ENCODE assay signal across 8 mouse cellular contexts in genomic region chr5:122529316-122529715, GRCm38 (mm10). TPM values are rescaled to one million over a fixed set of nuclear protein-coding genes. Genes with fewer than 3 reads are reported as not detected.
DNase-seq lines count a peak whose midpoint lies in the region; ATAC-seq and TF ChIP-seq lines count a peak whose summit lies in the region.

No protein-coding gene starts in this region.

- no peak for TF ChIP-seq POLR2A in limb, embryonic 14.5 days (IDR thresholded peaks at IDR 0.05; ENCODE audit: borderline replicate concordance, extremely low read depth, insufficient read depth, insufficient read length)

- H3K4me3 ChIP-seq in liver, embryonic 16.5 days (ENCODE audit: low read depth, low read length), result no peak overlapping the region
- H3K4me3 ChIP-seq in liver, embryonic 11.5 days (ENCODE audit: low read depth, low read length), result no peak overlapping the region
- H3K4me3 ChIP-seq in hindbrain, embryonic 14.5 days (replicated peaks; ENCODE audit: low read length), result no peak overlapping the region
- H3K4me3 ChIP-seq in limb, embryonic 14.5 days (replicated peaks; ENCODE audit: low read length), result no peak overlapping the region
- no peak overlapping the region for H3K4me3 ChIP-seq in stomach, postnatal 0 days (ENCODE audit: low read depth, low read length)

- peaks cover 5% of the 10 kb centered on the region; the same call in 1 of the 2 replicates for H3K4me1 ChIP-seq in liver, embryonic 16.5 days (ENCODE audit: control insufficient read depth, low read depth, low read length)
- peaks cover 20% of the 10 kb centered on the region for H3K4me1 ChIP-seq in liver, embryonic 11.5 days (replicated peaks; ENCODE audit: control insufficient read depth, insufficient read depth, low read length)
- H3K4me1 ChIP-seq in hindbrain, embryonic 14.5 days (replicated peaks; ENCODE audit: control insufficient read depth, insufficient read depth, low read length), result no peaks in the 10 kb centered on the region
- H3K4me1 ChIP-seq in limb, embryonic 14.5 days (ENCODE audit: control insufficient read depth, insufficient read depth, low read length), result peaks cover 35% of the 10 kb centered on the region
- H3K4me1 ChIP-seq in stomach, postnatal 0 days (replicated peaks; ENCODE audit: control insufficient read depth, insufficient read depth), result peaks cover 44% of the 10 kb centered on the region

- TF ChIP-seq CTCF in stomach, postnatal 0 days (IDR thresholded peaks at IDR 0.05; ENCODE audit: low read depth), result no peak

- H3K27me3 ChIP-seq in liver, embryonic 16.5 days (ENCODE audit: control insufficient read depth, insufficient read depth, low read depth, low read length), result no peaks in the 10 kb centered on the region
- H3K27me3 ChIP-seq in liver, embryonic 11.5 days (replicated peaks; ENCODE audit: control insufficient read depth, insufficient read depth, low read length), result no peaks in the 10 kb centered on the region
- H3K27me3 ChIP-seq in hindbrain, embryonic 14.5 days (ENCODE audit: control insufficient read depth, insufficient read depth, low read length), result no peaks in the 10 kb centered on the region
- no peaks in the 10 kb centered on the region for H3K27me3 ChIP-seq in limb, embryonic 14.5 days (ENCODE audit: control insufficient read depth, insufficient read depth, low read length)
- H3K27me3 ChIP-seq in stomach, postnatal 0 days (ENCODE audit: control insufficient read depth, insufficient read depth, low read length), result no peaks in the 10 kb centered on the region

- no peak for DNase-seq in liver, embryonic 11.5 days (ENCODE audit: low spot score)
- peak; percentile 93 for DNase-seq in fibroblast of lung, adult 2 months (ENCODE audit: low read depth)
- no peak for DNase-seq in hindbrain, embryonic 14.5 days (ENCODE audit: low spot score)
- peak; percentile 63 for DNase-seq in limb, embryonic 14.5 days (ENCODE audit: low spot score)
- DNase-seq in stomach, postnatal 0 days (ENCODE audit: low spot score), result peak; percentile 67
- no peak for DNase-seq in spleen, postnatal 10 days (ENCODE audit: low spot score in 2 of 2)
- no peak for DNase-seq in embryo, embryonic 9.5 days (ENCODE audit: extremely low spot score)

- no peak overlapping the region for H3K4me2 ChIP-seq in liver, embryonic 16.5 days (ENCODE audit: low read depth, low read length)
- H3K4me2 ChIP-seq in liver, embryonic 11.5 days, result no peak overlapping the region
- no peak overlapping the region for H3K4me2 ChIP-seq in hindbrain, embryonic 14.5 days (replicated peaks)
- no peak overlapping the region for H3K4me2 ChIP-seq in limb, embryonic 14.5 days (replicated peaks; ENCODE audit: low read depth, low read length, severe bottlenecking)
- H3K4me2 ChIP-seq in stomach, postnatal 0 days (replicated peaks; ENCODE audit: low read depth), result no peak overlapping the region

- ATAC-seq in liver, embryonic 16.5 days (ENCODE audit: low read depth), result no peak
- no peak for ATAC-seq in liver, embryonic 11.5 days (replicated peaks; ENCODE audit: low FRiP score)
- ATAC-seq in hindbrain, embryonic 14.5 days (ENCODE audit: low FRiP score), result no peak
- peak; percentile 53; the same call in 1 of the 2 replicates for ATAC-seq in limb, embryonic 14.5 days (ENCODE audit: low FRiP score, low read depth)
- ATAC-seq in stomach, postnatal 0 days (ENCODE audit: low FRiP score, low TSS enrichment), result 0 out of 2 replicates have a peak, but pooled peaks have one; percentile 20

- WGBS in liver, embryonic 16.5 days (ENCODE audit: insufficient replicate concordance), result 49% methylated on average over 3 of the region's 3 CpGs
- WGBS in liver, embryonic 11.5 days, result 73% methylated on average over 3 of the region's 3 CpGs
- WGBS in hindbrain, embryonic 14.5 days, result 58% methylated on average over 3 of the region's 3 CpGs
- 40% methylated on average over 3 of the region's 3 CpGs for WGBS in limb, embryonic 14.5 days
- 24% methylated on average over 3 of the region's 3 CpGs for WGBS in stomach, postnatal 0 days

- no peak for TF ChIP-seq EP300 in stomach, postnatal 0 days (optimal IDR thresholded peaks at IDR 0.05)

- H3K36me3 ChIP-seq in liver, embryonic 16.5 days (ENCODE audit: control insufficient read depth, insufficient read depth), result no peaks in the 10 kb centered on the region
- no peaks in the 10 kb centered on the region for H3K36me3 ChIP-seq in liver, embryonic 11.5 days (ENCODE audit: control insufficient read depth, insufficient read depth, low read length)
- 0 out of 2 replicates have a peak, but pooled peaks cover 4% of the 10 kb centered on the region for H3K36me3 ChIP-seq in hindbrain, embryonic 14.5 days (replicated peaks; ENCODE audit: control insufficient read depth, insufficient read depth)
- H3K36me3 ChIP-seq in limb, embryonic 14.5 days (ENCODE audit: control insufficient read depth, insufficient read depth, low read length), result no peaks in the 10 kb centered on the region
- no peaks in the 10 kb centered on the region for H3K36me3 ChIP-seq in stomach, postnatal 0 days (ENCODE audit: control insufficient read depth, insufficient read depth, low read length)

- peak overlapping the region; percentile 37; the same call in 1 of the 2 replicates for H3K27ac ChIP-seq in liver, embryonic 16.5 days (ENCODE audit: low read length)
- H3K27ac ChIP-seq in liver, embryonic 11.5 days (ENCODE audit: low read depth, low read length), result no peak overlapping the region; the same call in 1 of the 2 replicates
- 0 out of 2 replicates have a peak overlapping the region, but pooled peaks have one; percentile 21 for H3K27ac ChIP-seq in hindbrain, embryonic 14.5 days
- H3K27ac ChIP-seq in limb, embryonic 14.5 days (replicated peaks; ENCODE audit: low read depth, low read length), result peak overlapping the region; percentile 82; the same call in 1 of the 2 replicates
- peak overlapping the region; percentile 96 for H3K27ac ChIP-seq in stomach, postnatal 0 days (replicated peaks)

- no peaks in the 10 kb centered on the region for H3K9me3 ChIP-seq in liver, embryonic 16.5 days (replicated peaks; ENCODE audit: control insufficient read depth, low read length)
- H3K9me3 ChIP-seq in liver, embryonic 11.5 days (ENCODE audit: control insufficient read depth, low read length), result no peaks in the 10 kb centered on the region
- no peaks in the 10 kb centered on the region for H3K9me3 ChIP-seq in hindbrain, embryonic 14.5 days (ENCODE audit: control insufficient read depth, low read length)
- no peaks in the 10 kb centered on the region for H3K9me3 ChIP-seq in limb, embryonic 14.5 days (ENCODE audit: control insufficient read depth, low read length)
- no peaks in the 10 kb centered on the region for H3K9me3 ChIP-seq in stomach, postnatal 0 days (ENCODE audit: control insufficient read depth, low read length)

- no peak overlapping the region for H3K9ac ChIP-seq in liver, embryonic 16.5 days (ENCODE audit: low read depth, low read length)
- no peak overlapping the region for H3K9ac ChIP-seq in liver, embryonic 11.5 days (ENCODE audit: low read depth, low read length)
- H3K9ac ChIP-seq in hindbrain, embryonic 14.5 days, result no peak overlapping the region
- H3K9ac ChIP-seq in limb, embryonic 14.5 days (ENCODE audit: low read depth, low read length, severe bottlenecking), result no peak overlapping the region
- peak overlapping the region; percentile 23; the same call in 1 of the 2 replicates for H3K9ac ChIP-seq in stomach, postnatal 0 days (ENCODE audit: low read length)

RNA-seq across cellular contexts. Expression of gene Atp2a2, which starts 27.3 kb away (rescaled TPM):
- 10.0 and 11.3 TPM in 2 replicates for polyA plus RNA-seq in liver, embryonic 16.5 days (2015; fragmentation: Nextera tagmentation; extraction: Ambion mirVana)
- polyA plus RNA-seq in liver, embryonic 11.5 days (2014; fragmentation: Nextera tagmentation; extraction: Ambion mirVana), result 45.2 and 46.8 TPM in 2 replicates
- polyA plus RNA-seq in hindbrain, embryonic 14.5 days (2014; fragmentation: Nextera tagmentation; extraction: Ambion mirVana), result 74.1 and 74.7 TPM in 2 replicates
- polyA plus RNA-seq in limb, embryonic 14.5 days (2012; rRNA removed), result 96.7 and 99.0 TPM in 2 replicates
- polyA plus RNA-seq in limb, embryonic 14.5 days (2014; fragmentation: Nextera tagmentation; extraction: Ambion mirVana), result 36.5 and 39.7 TPM in 2 replicates
- polyA plus RNA-seq in stomach, postnatal 0 days (2015; fragmentation: Nextera tagmentation; extraction: Ambion mirVana), result 24.0 and 27.0 TPM in 2 replicates

Comparison
In these comparisons a context has a peak if more than half of its experiments do, and no peak if none do; other contexts are left out.
1. ATAC-seq: peak in limb, embryonic 14.5 days (single experiment) and stomach, postnatal 0 days (single experiment); none in liver, embryonic 16.5 days (single experiment), liver, embryonic 11.5 days (single experiment) and hindbrain, embryonic 14.5 days (single experiment).
2. DNase-seq: peak in fibroblast of lung, adult 2 months (single experiment), limb, embryonic 14.5 days (single experiment) and stomach, postnatal 0 days (single experiment); none in liver, embryonic 11.5 days (single experiment), hindbrain, embryonic 14.5 days (single experiment), spleen, postnatal 10 days (0 of 2) and embryo, embryonic 9.5 days (single experiment).